8 mouse cellular contexts compared by ENCODE assay signal in the genomic region with DNA sequence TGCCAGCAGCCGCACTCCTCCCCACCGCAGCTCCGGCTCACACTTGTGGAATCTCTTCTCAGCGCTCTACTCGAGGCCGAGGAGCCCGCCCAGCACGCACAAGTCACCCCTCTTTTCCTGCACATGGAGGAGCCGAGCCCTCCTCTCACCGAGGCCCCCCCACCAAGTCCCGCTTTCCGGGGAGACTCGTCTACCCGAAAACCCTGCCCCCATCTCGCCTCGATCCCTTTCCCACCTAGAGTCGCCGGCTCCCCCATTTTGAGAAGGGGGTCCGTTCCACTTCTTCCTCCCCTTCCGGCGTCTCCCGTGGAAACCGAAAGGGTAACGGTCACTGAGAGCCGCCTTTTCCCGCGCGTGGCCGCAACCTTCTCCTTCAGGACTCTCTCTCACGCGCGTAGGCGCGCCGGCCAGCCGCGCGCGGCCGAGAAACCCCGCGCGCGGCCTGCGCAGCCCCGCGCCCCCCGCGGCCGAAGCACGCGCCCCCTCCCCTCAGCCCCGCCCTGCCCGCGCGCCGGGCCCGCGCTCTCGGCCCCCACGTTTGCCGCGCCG. TPM values are rescaled to one million over a fixed set of nuclear protein-coding genes. Genes with fewer than 3 reads are reported as not detected.
DNase-seq lines count a peak whose midpoint lies in the region; ATAC-seq and TF ChIP-seq lines count a peak whose summit lies in the region.

No protein-coding gene starts in this region.

- peak overlapping the region; percentile 48 for H3K9ac ChIP-seq in forebrain, postnatal 0 days
- peak overlapping the region; percentile 76 for H3K9ac ChIP-seq in stomach, embryonic 16.5 days (ENCODE audit: low read length)

- peak; percentile 13 to 32 for DNase-seq in frontal cortex, postnatal 10 days (ENCODE audit: low spot score in 2 of 2)
- DNase-seq in frontal cortex, adult 2 months (ENCODE audit: extremely low spot score in 1 of 2, low spot score in 1 of 2): no peak
- peak; percentile 31 for DNase-seq in CD4-positive, CD25-positive, alpha-beta regulatory T cell, adult 2 months (ENCODE audit: low read depth, low spot score)
- peak; percentile 32 to 35 for DNase-seq in cerebellum, adult 18-20 months
- no peak for DNase-seq in forebrain, postnatal 0 days
- DNase-seq in left cerebral cortex, postnatal 25 days (ENCODE audit: low spot score in 2 of 2): peak; percentile 3 to 4
- DNase-seq in midbrain, embryonic 10.5 days (ENCODE audit: low spot score): peak; percentile 45

- H3K4me1 ChIP-seq in forebrain, postnatal 0 days (ENCODE audit: insufficient read depth): no peaks in the 10 kb centered on the region; the same call in 1 of the 2 replicates
- peaks cover 7% of the 10 kb centered on the region for H3K4me1 ChIP-seq in midbrain, embryonic 10.5 days
- no peaks in the 10 kb centered on the region for H3K4me1 ChIP-seq in stomach, embryonic 16.5 days (ENCODE audit: control insufficient read depth, insufficient read depth, low read length)

- H3K36me3 ChIP-seq in forebrain, postnatal 0 days (ENCODE audit: insufficient read depth): no peaks in the 10 kb centered on the region
- H3K36me3 ChIP-seq in midbrain, embryonic 10.5 days: peaks cover 37% of the 10 kb centered on the region
- H3K36me3 ChIP-seq in stomach, embryonic 16.5 days (ENCODE audit: control insufficient read depth, insufficient read depth, low read length): no peaks in the 10 kb centered on the region

- peak overlapping the region; percentile 78 for H3K27ac ChIP-seq in forebrain, postnatal 0 days (ENCODE audit: low read depth, low read length)
- peak overlapping the region; percentile 91 for H3K27ac ChIP-seq in midbrain, embryonic 10.5 days (replicated peaks)
- H3K27ac ChIP-seq in stomach, embryonic 16.5 days (ENCODE audit: low read length): peak overlapping the region; percentile 89

- 20% methylated on average over 55 of the region's 64 CpGs for WGBS in forebrain, postnatal 0 days
- WGBS in midbrain, embryonic 10.5 days: 20% methylated on average over 64 of the region's 64 CpGs
- WGBS in stomach, embryonic 16.5 days: 16% methylated on average over 63 of the region's 64 CpGs

- H3K4me2 ChIP-seq in forebrain, postnatal 0 days (ENCODE audit: low read depth): peak overlapping the region; percentile 55
- H3K4me2 ChIP-seq in stomach, embryonic 16.5 days (ENCODE audit: low read depth, low read length): peak overlapping the region; percentile 53

- intact Hi-C loops in left cerebral cortex, postnatal 25 days (cut with DNase I): loop anchor here (5.0 kb wide), 1 partner anchor 127 kb away; a partner anchor contains a TSS

- H3K27me3 ChIP-seq in forebrain, postnatal 0 days (ENCODE audit: insufficient read depth, low read length): no peaks in the 10 kb centered on the region
- H3K27me3 ChIP-seq in midbrain, embryonic 10.5 days (ENCODE audit: low read depth, poor library complexity, severe bottlenecking): no peaks in the 10 kb centered on the region
- H3K27me3 ChIP-seq in stomach, embryonic 16.5 days (ENCODE audit: control insufficient read depth, insufficient read depth, low read length): no peaks in the 10 kb centered on the region

- no peak; the same call in none of the 2 replicates for ATAC-seq in forebrain, postnatal 0 days
- no peak for ATAC-seq in stomach, embryonic 16.5 days (ENCODE audit: insufficient read depth, low FRiP score)

- peak overlapping the region; percentile 59 for H3K4me3 ChIP-seq in forebrain, postnatal 0 days (ENCODE audit: low read depth, low read length)
- H3K4me3 ChIP-seq in midbrain, embryonic 10.5 days: peak overlapping the region; percentile 65
- H3K4me3 ChIP-seq in stomach, embryonic 16.5 days (replicated peaks; ENCODE audit: low read length): peak overlapping the region; percentile 63

- H3K9me3 ChIP-seq in forebrain, postnatal 0 days (ENCODE audit: low read length): no peaks in the 10 kb centered on the region
- peaks cover 10% of the 10 kb centered on the region for H3K9me3 ChIP-seq in midbrain, embryonic 10.5 days (replicated peaks)
- H3K9me3 ChIP-seq in stomach, embryonic 16.5 days (replicated peaks; ENCODE audit: control insufficient read depth, low read length): no peaks in the 10 kb centered on the region

- no peak for TF ChIP-seq CTCF in forebrain, postnatal 0 days (IDR thresholded peaks at IDR 0.05; ENCODE audit: low read depth)

RNA-seq across cellular contexts. Expression of a gene that starts 0.6 kb away (rescaled TPM):
- 25.0 and 27.5 TPM in 2 replicates for polyA plus RNA-seq in frontal cortex, adult 2 months (2012; rRNA removed)
- 38.7 and 46.1 TPM in 2 replicates for total RNA-seq in forebrain, postnatal 0 days (2014; rRNA removed)
- 33.7 and 37.7 TPM in 2 replicates for polyA plus RNA-seq in forebrain, postnatal 0 days (2015; fragmentation: Nextera tagmentation; extraction: Ambion mirVana)
- total RNA-seq in left cerebral cortex, postnatal 25 days (2021): 10 to 100 TPM; 22.3 to 26.5 TPM
- 95.8 and 99.4 TPM in 2 replicates for polyA plus RNA-seq in midbrain, embryonic 10.5 days (2016; fragmentation: Nextera tagmentation; extraction: Ambion mirVana)
- 42.1 and 42.4 TPM in 2 replicates for polyA plus RNA-seq in stomach, embryonic 16.5 days (2015; fragmentation: Nextera tagmentation; extraction: Ambion mirVana)

RNA-seq across cellular contexts. Expression of a gene that starts 16.3 kb away (rescaled TPM):
- polyA plus RNA-seq in frontal cortex, adult 2 months (2012; rRNA removed): 1.1 and 1.4 TPM in 2 replicates
- 0.81 and 0.85 TPM in 2 replicates for total RNA-seq in forebrain, postnatal 0 days (2014; rRNA removed)
- polyA plus RNA-seq in forebrain, postnatal 0 days (2015; fragmentation: Nextera tagmentation; extraction: Ambion mirVana): 0.09 and 0.30 TPM in 2 replicates
- total RNA-seq in left cerebral cortex, postnatal 25 days (2021): 1 to 10 TPM; 1.1 to 1.5 TPM
- polyA plus RNA-seq in midbrain, embryonic 10.5 days (2016; fragmentation: Nextera tagmentation; extraction: Ambion mirVana): 0.17 and 0.31 TPM in 2 replicates
- polyA plus RNA-seq in stomach, embryonic 16.5 days (2015; fragmentation: Nextera tagmentation; extraction: Ambion mirVana): 0.41 and 0.62 TPM in 2 replicates

RNA-seq across cellular contexts. Expression of a gene that starts 55.7 kb away (rescaled TPM):
- 0.60 and 0.84 TPM in 2 replicates for polyA plus RNA-seq in frontal cortex, adult 2 months (2012; rRNA removed)
- 0.43 and 0.77 TPM in 2 replicates for total RNA-seq in forebrain, postnatal 0 days (2014; rRNA removed)
- polyA plus RNA-seq in forebrain, postnatal 0 days (2015; fragmentation: Nextera tagmentation; extraction: Ambion mirVana): 0.45 and 1.2 TPM in 2 replicates
- total RNA-seq in left cerebral cortex, postnatal 25 days (2021): not detected
- 0.54 and 0.56 TPM in 2 replicates for polyA plus RNA-seq in midbrain, embryonic 10.5 days (2016; fragmentation: Nextera tagmentation; extraction: Ambion mirVana)
- 1.8 and 2.1 TPM in 2 replicates for polyA plus RNA-seq in stomach, embryonic 16.5 days (2015; fragmentation: Nextera tagmentation; extraction: Ambion mirVana)

RNA-seq across cellular contexts. Expression of a gene that starts 58.7 kb away (rescaled TPM):
- 221 and 236 TPM in 2 replicates for polyA plus RNA-seq in frontal cortex, adult 2 months (2012; rRNA removed)
- total RNA-seq in forebrain, postnatal 0 days (2014; rRNA removed): 261 and 316 TPM in 2 replicates
- polyA plus RNA-seq in forebrain, postnatal 0 days (2015; fragmentation: Nextera tagmentation; extraction: Ambion mirVana): 45.2 and 58.4 TPM in 2 replicates
- 100 to 1,000 TPM; 189 to 222 TPM for total RNA-seq in left cerebral cortex, postnatal 25 days (2021)
- 22.8 and 32.2 TPM in 2 replicates for polyA plus RNA-seq in midbrain, embryonic 10.5 days (2016; fragmentation: Nextera tagmentation; extraction: Ambion mirVana)
- polyA plus RNA-seq in stomach, embryonic 16.5 days (2015; fragmentation: Nextera tagmentation; extraction: Ambion mirVana): 31.5 and 35.5 TPM in 2 replicates

Comparison
In these comparisons a context has a peak if more than half of its experiments do, and no peak if none do; other contexts are left out.
1. DNase-seq: peak in frontal cortex, postnatal 10 days (2 of 2), CD4-positive, CD25-positive, alpha-beta regulatory T cell, adult 2 months (single experiment), cerebellum, adult 18-20 months (2 of 2), left cerebral cortex, postnatal 25 days (2 of 2) and midbrain, embryonic 10.5 days (single experiment); none in frontal cortex, adult 2 months (0 of 2) and forebrain, postnatal 0 days (single experiment).
2. Peak in every context shown above with its lines, with median percentiles within 50 percentile points of each other: H3K27ac ChIP-seq and H3K4me3 ChIP-seq.